Mouse (Mus musculus) small intestine, adult 2 months (tissue): ENCODE measurements at regions not wholly inside any gene's neighbourhood (a gene's known extent, or its start where the extent isn't known, plus 50 kb on each side); places are given as distances from the start of the nearest gene placed in this dataset.

ENCODE experiments used
- CTCF ChIP-seq: fragments of 200-500 bp; IDR thresholded peaks from 2 replicates; pipeline ENCODE4 v1.5.1; 2012; ENCODE audit warnings: low read depth, mild to moderate bottlenecking, control low read depth, inconsistent platforms, low read length, moderate library complexity, mixed read lengths; ENCODE audit not compliant: insufficient replicate concordance, insufficient read length; ENCODE audit errors: extremely low read depth
- POLR2A ChIP-seq: fragments of 200-500 bp; IDR thresholded peaks from 2 replicates; pipeline ENCODE4 v1.6.1; 2012; ENCODE audit warnings: low read depth, mild to moderate bottlenecking, control low read depth, inconsistent platforms, low read length, moderate library complexity

DNA sequence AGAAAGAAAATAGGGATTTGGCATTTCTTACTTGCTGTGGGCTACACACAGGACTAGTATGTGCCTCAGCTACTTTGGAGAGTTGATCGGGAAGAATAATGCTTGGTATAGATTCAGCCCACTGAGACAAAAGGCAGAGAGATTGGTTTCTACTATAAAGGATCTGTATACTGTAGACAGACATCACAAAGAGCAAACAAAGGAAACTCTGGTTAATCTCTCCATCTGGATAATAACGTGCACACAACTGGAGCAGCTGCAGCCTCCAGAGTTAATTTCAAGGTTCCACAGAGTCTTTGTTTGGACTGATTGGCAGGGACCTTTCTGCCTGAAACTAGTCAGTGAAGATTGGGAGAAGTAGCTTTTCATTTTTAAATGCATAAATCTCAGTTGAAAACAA, 322.5 kb upstream of the Mms22l start:
- no peak for TF ChIP-seq CTCF
- TF ChIP-seq POLR2A: no peak
